In the genomic region with DNA sequence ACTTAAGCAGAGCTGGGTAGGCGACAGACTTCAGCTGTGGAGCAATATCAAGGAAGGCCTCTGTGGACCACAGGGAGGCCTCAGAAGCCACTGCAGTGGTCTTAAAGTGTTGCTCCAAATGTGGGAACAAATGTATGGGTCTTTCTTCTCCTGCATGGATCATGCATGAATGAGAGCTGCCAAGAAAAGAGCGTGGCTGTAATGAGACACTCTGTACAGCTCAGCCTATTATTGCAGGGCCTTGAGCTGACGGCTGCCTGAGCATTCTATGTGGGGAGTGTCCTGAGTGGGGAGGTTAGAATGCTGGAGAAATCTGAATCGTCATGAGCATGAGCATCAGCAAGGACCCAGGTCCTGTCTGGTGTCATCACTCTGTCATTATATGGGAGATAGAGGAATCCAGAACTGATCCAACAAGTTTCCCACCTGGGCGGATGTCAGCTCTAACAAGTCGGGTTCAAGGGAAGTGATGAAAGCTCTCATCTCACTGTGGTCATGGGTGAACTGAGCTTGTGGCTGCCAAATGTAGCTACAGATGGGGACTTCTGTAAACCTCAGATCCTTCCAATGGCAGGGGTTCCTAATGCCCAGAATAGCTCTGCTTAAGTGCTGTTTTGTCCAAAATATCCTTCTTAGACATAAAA, we compare ENCODE assay signal across 20 mouse cellular contexts.
DNase-seq lines count a peak whose midpoint lies in the region; ATAC-seq lines count a peak whose summit lies in the region.
"Had no signal": no experiment of that assay in that cellular context is flagged by ENCODE, and none has a peak within 500 bp of the region (broad histone marks: within the 10 kb centered on the region; RNA-seq: fewer than 3 reads in every experiment).

No protein-coding gene starts in this region.

- H3K4me1 ChIP-seq in embryonic facial prominence, embryonic 15.5 days: peaks cover 10% of the 10 kb centered on the region; the same call in 1 of the 2 replicates
- H3K4me1 ChIP-seq in neural tube, embryonic 15.5 days: peaks cover 16% of the 10 kb centered on the region
- H3K4me1 ChIP-seq: midbrain, embryonic 10.5 days had no signal

- H3K9ac ChIP-seq in embryonic facial prominence, embryonic 15.5 days: no peak overlapping the region
- no peak overlapping the region for H3K9ac ChIP-seq in neural tube, embryonic 15.5 days (replicated peaks)
- H3K9ac ChIP-seq: forebrain, embryonic 12.5 days; hindbrain, embryonic 15.5 days; limb, embryonic 15.5 days had no signal

- WGBS in embryonic facial prominence, embryonic 15.5 days: 42% methylated on average over 6 of the region's 6 CpGs
- WGBS in neural tube, embryonic 15.5 days: 85% methylated on average over 6 of the region's 6 CpGs

- peak; percentile 51; the same call in 1 of the 2 replicates for ATAC-seq in embryonic facial prominence, embryonic 15.5 days (ENCODE audit: insufficient number of reproducible peaks, low FRiP score, low TSS enrichment, low read depth)
- ATAC-seq in neural tube, embryonic 15.5 days (ENCODE audit: low FRiP score): no peak
- ATAC-seq: activated CD4-positive, CD25-positive, alpha-beta regulatory T cell, adult 4 months had no signal

- H3K27ac ChIP-seq in embryonic facial prominence, embryonic 15.5 days (replicated peaks): no peak overlapping the region
- no peak overlapping the region for H3K27ac ChIP-seq in neural tube, embryonic 15.5 days (replicated peaks)
- H3K27ac ChIP-seq: forebrain, embryonic 12.5 days; hindbrain, embryonic 15.5 days; limb, embryonic 15.5 days; midbrain, embryonic 10.5 days had no signal

- H3K27me3 ChIP-seq in embryonic facial prominence, embryonic 15.5 days: no peaks in the 10 kb centered on the region
- 0 out of 2 replicates have a peak, but pooled peaks cover 2% of the 10 kb centered on the region for H3K27me3 ChIP-seq in neural tube, embryonic 15.5 days (replicated peaks)
- H3K27me3 ChIP-seq: hindbrain, embryonic 15.5 days had no signal

- no peaks in the 10 kb centered on the region for H3K9me3 ChIP-seq in embryonic facial prominence, embryonic 15.5 days (replicated peaks)
- no peaks in the 10 kb centered on the region for H3K9me3 ChIP-seq in neural tube, embryonic 15.5 days (replicated peaks)
- H3K9me3 ChIP-seq: forebrain, embryonic 12.5 days; hindbrain, embryonic 15.5 days; limb, embryonic 15.5 days; midbrain, embryonic 10.5 days had no signal

- DNase-seq in spleen, adult 12 weeks (ENCODE audit: low spot score): peak; percentile 6
- DNase-seq in spleen, postnatal 4 days (ENCODE audit: low spot score in 2 of 2): no peak
- DNase-seq in spleen, postnatal 36 days (ENCODE audit: low spot score in 2 of 2): peak; percentile 56 to 59
- no peak for DNase-seq in T-cell, adult 2 months (ENCODE audit: low spot score)
- DNase-seq in cerebellum, adult 9-11 months: no peak
- DNase-seq: adrenal gland, postnatal 14 days; cerebellum, adult 8-10 months; gastrocnemius, postnatal 25 days; heart, postnatal 36 days; kidney, adult 11 months; kidney, postnatal 10 days; right cerebral cortex, postnatal 4 days had no signal

- H3K36me3 ChIP-seq in embryonic facial prominence, embryonic 15.5 days: no peaks in the 10 kb centered on the region
- no peaks in the 10 kb centered on the region for H3K36me3 ChIP-seq in neural tube, embryonic 15.5 days
- H3K36me3 ChIP-seq: forebrain, embryonic 12.5 days; hindbrain, embryonic 15.5 days; limb, embryonic 15.5 days; midbrain, embryonic 10.5 days had no signal

- H3K4me2 ChIP-seq in embryonic facial prominence, embryonic 15.5 days (replicated peaks): no peak overlapping the region
- no peak overlapping the region for H3K4me2 ChIP-seq in neural tube, embryonic 15.5 days
- H3K4me2 ChIP-seq: forebrain, embryonic 12.5 days; heart, embryonic 11.5 days; hindbrain, embryonic 15.5 days; limb, embryonic 15.5 days had no signal

- H3K4me3 ChIP-seq in embryonic facial prominence, embryonic 15.5 days (replicated peaks): no peak overlapping the region
- H3K4me3 ChIP-seq in neural tube, embryonic 15.5 days (replicated peaks): no peak overlapping the region
- H3K4me3 ChIP-seq: forebrain, embryonic 12.5 days; hindbrain, embryonic 15.5 days; limb, embryonic 15.5 days; midbrain, embryonic 10.5 days had no signal

Comparison
In these comparisons a context has a peak if more than half of its experiments do, and no peak if none do; other contexts are left out.
1. DNase-seq: peak in spleen, adult 12 weeks (single experiment) and spleen, postnatal 36 days (2 of 2); none in spleen, postnatal 4 days (0 of 2), T-cell, adult 2 months (single experiment) and cerebellum, adult 9-11 months (single experiment).